Mouse (Mus musculus): ENCODE data around the gene Art2b.
"Not testable (repeated sequence)": the region's sequence is repeated elsewhere in the genome, so short reads cannot be mapped to it uniquely, and the experiment has no call there.

Gene Art2b

GRCm38 (mm10) chr7:101559393-101559792, 26.0 kb downstream of the Art2b start:
- not testable (repeated sequence) for DNase-seq (ENCODE audit: low spot score)

GRCm38 (mm10) chr7:101557391-101557790, 28.0 kb downstream of the Art2b start:
- DNase-seq (ENCODE audit: low spot score), result no peak

- DNase-seq (ENCODE audit: low spot score), result not testable (repeated sequence)
These were observed 29.9 kb downstream of the Art2b start for GRCm38 (mm10) chr7:101555473-101555872.

GRCm38 (mm10) chr7:101551530-101551929, 33.9 kb downstream of the Art2b start:
- no peak for DNase-seq (ENCODE audit: low spot score)

GRCm38 (mm10) chr7:101550686-101551485, 34.5 kb downstream of the Art2b start:
- DNase-seq (ENCODE audit: low spot score), result no peak

- no peak for DNase-seq (ENCODE audit: low spot score)
These were observed 36.1 kb downstream of the Art2b start for GRCm38 (mm10) chr7:101549266-101549665.

- no peak for DNase-seq (ENCODE audit: low spot score)
These were observed 37.7 kb downstream of the Art2b start for GRCm38 (mm10) chr7:101547651-101548050.

- DNase-seq (ENCODE audit: low spot score), result no peak
These were observed 43.7 kb downstream of the Art2b start for GRCm38 (mm10) chr7:101541734-101542133.

- peak; percentile 78 for DNase-seq (ENCODE audit: low spot score)
These were observed 44.3 kb downstream of the Art2b start for GRCm38 (mm10) chr7:101541132-101541531.

- no peak for DNase-seq (ENCODE audit: low spot score)
These were observed 44.7 kb downstream of the Art2b start for GRCm38 (mm10) chr7:101540684-101541083.

- DNase-seq (ENCODE audit: low spot score), result peak; percentile 41
These were observed 45.6 kb downstream of the Art2b start for GRCm38 (mm10) chr7:101539774-101540173.

GRCm38 (mm10) chr7:101538141-101538933, 47.1 kb downstream of the Art2b start:
- DNase-seq (ENCODE audit: low spot score), result peak; percentile 77

GRCm38 (mm10) chr7:101537541-101537940, 47.9 kb downstream of the Art2b start:
- no peak for DNase-seq (ENCODE audit: low spot score)

- no peak for DNase-seq (ENCODE audit: low spot score)
These were observed 49.9 kb downstream of the Art2b start for GRCm38 (mm10) chr7:101535517-101535916.

- peak; percentile 45 for DNase-seq (ENCODE audit: low spot score)
These were observed 50.3 kb downstream of the Art2b start for GRCm38 (mm10) chr7:101535102-101535501.

GRCm38 (mm10) chr7:101534428-101534827, 51.0 kb downstream of the Art2b start:
- peak; percentile 61 for DNase-seq (ENCODE audit: low spot score)

Measured in MN1 (cell line).